15 mouse cellular contexts compared by ENCODE assay signal in the genomic region with DNA sequence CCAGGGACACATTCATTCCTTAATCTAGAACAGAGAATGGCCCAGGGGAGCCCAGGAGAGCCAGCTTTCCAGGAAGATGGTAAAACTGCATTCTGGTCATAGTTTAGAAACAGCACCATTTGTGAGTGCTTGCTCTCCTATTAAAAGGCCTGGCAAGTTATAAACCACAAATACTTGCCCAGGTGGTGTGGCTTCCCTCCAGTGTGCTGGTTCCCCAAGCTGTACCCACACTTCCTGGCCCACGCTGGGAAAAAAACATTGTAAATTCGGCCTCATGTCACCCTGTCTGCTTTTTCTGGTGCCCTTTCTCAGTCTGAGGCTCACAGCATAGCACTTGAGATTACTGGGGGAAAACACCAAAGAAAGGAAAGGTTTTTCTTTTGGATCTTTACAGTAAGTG. TPM values are rescaled to one million over a fixed set of nuclear protein-coding genes. Genes with fewer than 3 reads are reported as not detected.
DNase-seq lines count a peak whose midpoint lies in the region; ATAC-seq and TF ChIP-seq lines count a peak whose summit lies in the region.
"Had no signal": no experiment of that assay in that cellular context is flagged by ENCODE, and none has a peak within 500 bp of the region (broad histone marks: within the 10 kb centered on the region; RNA-seq: fewer than 3 reads in every experiment).

No protein-coding gene starts in this region.

- no peaks in the 10 kb centered on the region for H3K9me3 ChIP-seq in lung, postnatal 0 days (ENCODE audit: low read length)
- no peaks in the 10 kb centered on the region for H3K9me3 ChIP-seq in midbrain, postnatal 0 days (ENCODE audit: low read length)
- no peaks in the 10 kb centered on the region for H3K9me3 ChIP-seq in intestine, embryonic 15.5 days
- H3K9me3 ChIP-seq: embryonic facial prominence, embryonic 13.5 days; hindbrain, embryonic 12.5 days had no signal

- peaks cover 7% of the 10 kb centered on the region; the same call in 1 of the 2 replicates for H3K36me3 ChIP-seq in lung, postnatal 0 days (ENCODE audit: insufficient read depth, low read length)
- peaks cover 6% of the 10 kb centered on the region for H3K36me3 ChIP-seq in midbrain, postnatal 0 days (ENCODE audit: insufficient read depth, low read length)
- H3K36me3 ChIP-seq in intestine, embryonic 15.5 days = 0 out of 2 replicates have a peak, but pooled peaks cover 2% of the 10 kb centered on the region

- intact Hi-C loops in gastrocnemius, postnatal 14 days (cut with DNase I; ENCODE audit: low total_unique reads) = no loop called here

- no peaks in the 10 kb centered on the region for H3K27me3 ChIP-seq in lung, postnatal 0 days (replicated peaks; ENCODE audit: insufficient read depth, low read length)
- no peaks in the 10 kb centered on the region for H3K27me3 ChIP-seq in midbrain, postnatal 0 days (ENCODE audit: insufficient read depth, low read length)
- no peaks in the 10 kb centered on the region for H3K27me3 ChIP-seq in intestine, embryonic 15.5 days (replicated peaks)
- H3K27me3 ChIP-seq: embryonic facial prominence, embryonic 13.5 days; hindbrain, embryonic 12.5 days had no signal

- H3K4me2 ChIP-seq in lung, postnatal 0 days (replicated peaks; ENCODE audit: low read depth, low read length) = no peak overlapping the region
- H3K4me2 ChIP-seq in midbrain, postnatal 0 days (ENCODE audit: low read depth, low read length, poor library complexity, severe bottlenecking) = no peak overlapping the region
- H3K4me2 ChIP-seq in intestine, embryonic 15.5 days (replicated peaks) = no peak overlapping the region
- H3K4me2 ChIP-seq: embryonic facial prominence, embryonic 13.5 days; hindbrain, embryonic 12.5 days; liver, embryonic 11.5 days; lung, embryonic 14.5 days had no signal

- WGBS in lung, postnatal 0 days = 51% methylated on average over 2 of the region's 2 CpGs
- WGBS in midbrain, postnatal 0 days = 69% methylated on average over 2 of the region's 2 CpGs
- WGBS in intestine, embryonic 15.5 days = 72% methylated on average over 2 of the region's 2 CpGs

- TF ChIP-seq CTCF in lung, postnatal 0 days (IDR thresholded peaks at IDR 0.05) = no peak
- TF ChIP-seq CTCF in midbrain, postnatal 0 days (IDR thresholded peaks at IDR 0.05) = no peak

- H3K4me1 ChIP-seq in lung, postnatal 0 days (ENCODE audit: insufficient read depth, low read depth, low read length) = no peaks in the 10 kb centered on the region
- no peaks in the 10 kb centered on the region for H3K4me1 ChIP-seq in midbrain, postnatal 0 days (ENCODE audit: insufficient read depth, low read length)
- H3K4me1 ChIP-seq in intestine, embryonic 15.5 days (replicated peaks) = no peaks in the 10 kb centered on the region
- H3K4me1 ChIP-seq: embryonic facial prominence, embryonic 13.5 days; hindbrain, embryonic 12.5 days had no signal

- no peak overlapping the region for H3K9ac ChIP-seq in lung, postnatal 0 days (replicated peaks; ENCODE audit: low read depth)
- H3K9ac ChIP-seq in midbrain, postnatal 0 days (replicated peaks; ENCODE audit: low read length, poor library complexity, severe bottlenecking) = no peak overlapping the region
- no peak overlapping the region for H3K9ac ChIP-seq in intestine, embryonic 15.5 days
- H3K9ac ChIP-seq: embryonic facial prominence, embryonic 13.5 days; hindbrain, embryonic 12.5 days; lung, embryonic 14.5 days had no signal

- no peak overlapping the region for H3K4me3 ChIP-seq in lung, postnatal 0 days (ENCODE audit: low read depth, low read length)
- no peak overlapping the region for H3K4me3 ChIP-seq in midbrain, postnatal 0 days (ENCODE audit: low read depth, low read length)
- H3K4me3 ChIP-seq in intestine, embryonic 15.5 days (replicated peaks) = no peak overlapping the region
- H3K4me3 ChIP-seq: embryonic facial prominence, embryonic 13.5 days; hindbrain, embryonic 12.5 days had no signal

- TF ChIP-seq EP300 in lung, postnatal 0 days (IDR thresholded peaks at IDR 0.05) = no peak

- ATAC-seq in lung, postnatal 0 days = no peak
- peak; percentile 35; the same call in 1 of the 2 replicates for ATAC-seq in granulocyte monocyte progenitor cell, adult 5-6 weeks (replicated peaks; ENCODE audit: poor library complexity, severe bottlenecking)
- peak; percentile 42; the same call in 1 of the 2 replicates for ATAC-seq in megakaryocyte progenitor cell, adult 5-6 weeks (replicated peaks; ENCODE audit: poor library complexity)
- no peak for ATAC-seq in midbrain, postnatal 0 days (ENCODE audit: low FRiP score)
- ATAC-seq in intestine, embryonic 15.5 days = no peak

- 0 out of 2 replicates have a peak overlapping the region, but pooled peaks have one; percentile 23 for H3K27ac ChIP-seq in lung, postnatal 0 days (ENCODE audit: low read length)
- no peak overlapping the region for H3K27ac ChIP-seq in midbrain, postnatal 0 days (ENCODE audit: low read depth, low read length)
- no peak overlapping the region for H3K27ac ChIP-seq in intestine, embryonic 15.5 days
- H3K27ac ChIP-seq: embryonic facial prominence, embryonic 13.5 days; hindbrain, embryonic 12.5 days had no signal

- DNase-seq in lung, postnatal 0 days (ENCODE audit: low spot score) = no peak
- DNase-seq in lung, postnatal 25 days (ENCODE audit: low spot score) = no peak
- peak; percentile 84 for DNase-seq in cerebellum, adult 9-10 months
- DNase-seq in midbrain, postnatal 0 days (ENCODE audit: low spot score) = no peak
- no peak for DNase-seq in gastrocnemius, postnatal 14 days
- DNase-seq: heart, adult 18-20 months; lung, embryonic 14.5 days; midbrain, embryonic 14.5 days; thymus, postnatal 36 days had no signal

RNA-seq across cellular contexts. Expression of a gene that starts 55.1 kb away (rescaled TPM):
- 21.8 and 22.2 TPM in 2 replicates for polyA plus RNA-seq in lung, postnatal 0 days (2015; fragmentation: Nextera tagmentation; extraction: Ambion mirVana)
- total RNA-seq in granulocyte monocyte progenitor cell, adult 5-6 weeks (2014; fragmentation: Nextera tagmentation) = 44.7 and 61.1 TPM in 2 replicates
- 29.9 and 31.9 TPM in 2 replicates for total RNA-seq in granulocyte monocyte progenitor cell, adult 5-6 weeks (2017)
- 27.3 and 38.9 TPM in 2 replicates for total RNA-seq in megakaryocyte progenitor cell, adult 5-6 weeks (2015)
- 24.5 and 40.9 TPM in 2 replicates for total RNA-seq in megakaryocyte progenitor cell, adult 5-6 weeks (2017)
- total RNA-seq in midbrain, postnatal 0 days (2014; rRNA removed) = 58.3 and 69.6 TPM in 2 replicates
- polyA plus RNA-seq in midbrain, postnatal 0 days (2015; fragmentation: Nextera tagmentation; extraction: Ambion mirVana) = 23.5 and 26.6 TPM in 2 replicates
- 20.8 and 21.1 TPM in 2 replicates for polyA plus RNA-seq in intestine, embryonic 15.5 days (2015; fragmentation: Nextera tagmentation; extraction: Ambion mirVana)
- total RNA-seq in gastrocnemius, postnatal 14 days (2021) = 10 to 100 TPM; 14.6 to 16.3 TPM

Comparison
In these comparisons a context has a peak if more than half of its experiments do, and no peak if none do; other contexts are left out.
1. ATAC-seq: peak in granulocyte monocyte progenitor cell, adult 5-6 weeks (single experiment) and megakaryocyte progenitor cell, adult 5-6 weeks (single experiment); none in lung, postnatal 0 days (single experiment), midbrain, postnatal 0 days (single experiment) and intestine, embryonic 15.5 days (single experiment).